Mouse (Mus musculus) MEL (cell line): ENCODE measurements around the gene Tnip2. TPM values are rescaled to one million over a fixed set of nuclear protein-coding genes. Genes with fewer than 3 reads are reported as not detected.

ENCODE experiments used
- DNase-seq: peaks from one replicate; pipeline ENCODE4 v3.0.0; 2011; ENCODE audit warnings: low read depth, low spot score
- H3K27ac ChIP-seq: 2 replicates; pipeline ENCODE4 v1.5.1; 2012; ENCODE audit warnings: low read depth, mild to moderate bottlenecking, control low read depth, low read length, moderate library complexity; ENCODE audit not compliant: control insufficient read depth
- H3K27me3 ChIP-seq, 2 experiments: fragments of 150-350 bp in 1 of 2; sonication (generic) in 1 of 2; 2 replicates each; pipeline ENCODE4 v1.6.1; 2012; ENCODE audit warnings: low read length in 2 of 2, mild to moderate bottlenecking in 2 of 2, improper control_type of control experiment in 1 of 2, moderate library complexity in 1 of 2; ENCODE audit not compliant: insufficient read depth in 2 of 2, control insufficient read depth in 1 of 2
- H3K36me3 ChIP-seq, 2 experiments: 2 replicates each; pipeline ENCODE4 v1.6.1; 2012 to 2014; ENCODE audit warnings: low read length in 2 of 2, improper control_type of control experiment in 1 of 2, inconsistent platforms in 1 of 2, mild to moderate bottlenecking in 1 of 2; ENCODE audit not compliant: insufficient read depth in 2 of 2, control insufficient read depth in 1 of 2
- H3K4me1 ChIP-seq, 2 experiments: fragments of 150-350 bp in 1 of 2; sonication (generic) in 1 of 2; 2 replicates each; pipeline ENCODE4 v1.6.1; 2012; ENCODE audit warnings: low read length in 2 of 2, improper control_type of control experiment in 1 of 2, mild to moderate bottlenecking in 1 of 2; ENCODE audit not compliant: insufficient read depth in 2 of 2, control insufficient read depth in 1 of 2
- H3K4me3 ChIP-seq, 2 experiments: fragments of 150-350 bp in 1 of 2; sonication (generic) in 1 of 2; 2 replicates each; pipeline ENCODE4 v1.5.1; 2012; ENCODE audit warnings: low read depth in 2 of 2, low read length in 2 of 2, mild to moderate bottlenecking in 2 of 2, moderate library complexity in 2 of 2, control low read depth in 1 of 2, improper control_type of control experiment in 1 of 2; ENCODE audit not compliant: control insufficient read depth in 1 of 2, insufficient read depth in 1 of 2
- H3K79me2 ChIP-seq: 2 replicates; pipeline ENCODE4 v1.6.1; 2012; ENCODE audit warnings: mild to moderate bottlenecking, low read length, moderate library complexity; ENCODE audit not compliant: control insufficient read depth, poor library complexity, insufficient read depth
- H3K9ac ChIP-seq: 2 replicates; pipeline ENCODE4 v1.6.1; 2012; ENCODE audit warnings: low read depth, mild to moderate bottlenecking, control low read depth, low read length, moderate library complexity; ENCODE audit not compliant: control insufficient read depth, poor library complexity, severe bottlenecking
- H3K9me3 ChIP-seq: fragments of 150-350 bp; sonication (generic); replicated peaks from 2 replicates; pipeline ENCODE4 v1.6.1; 2012; ENCODE audit warnings: mild to moderate bottlenecking, low read length, improper control_type of control experiment, moderate library complexity; ENCODE audit not compliant: insufficient read depth
- BHLHE40 ChIP-seq: IDR thresholded peaks from 2 replicates; pipeline ENCODE4 v1.6.1; 2012; ENCODE audit warnings: low read depth, mild to moderate bottlenecking, inconsistent platforms, low read length, improper control_type of control experiment, borderline replicate concordance
- CHD1 ChIP-seq: IDR thresholded peaks from 2 replicates; pipeline ENCODE4 v1.6.1; 2012; ENCODE audit warnings: low read depth, mild to moderate bottlenecking, inconsistent platforms, low read length, improper control_type of control experiment
- CHD2 ChIP-seq: IDR thresholded peaks from 2 replicates; pipeline ENCODE4 v1.6.1; 2011; ENCODE audit warnings: low read length, improper control_type of control experiment
- CTCF ChIP-seq, 3 experiments: IDR thresholded peaks in 2 of 3; conservative IDR thresholded peaks in 1 of 3; 2 replicates each; pipeline ENCODE4 v1.5.1; 2011 to 2012; ENCODE audit warnings: low read length in 3 of 3, low read depth in 2 of 3, mild to moderate bottlenecking in 2 of 3, improper control_type of control experiment in 1 of 3, inconsistent platforms in 1 of 3, mixed read lengths in 1 of 3, moderate library complexity in 1 of 3; ENCODE audit not compliant: control insufficient read depth in 1 of 3, insufficient read depth in 1 of 3, poor library complexity in 1 of 3, severe bottlenecking in 1 of 3
- E2F4 ChIP-seq: IDR thresholded peaks from 2 replicates; pipeline ENCODE4 v1.6.1; 2011; ENCODE audit warnings: low read depth, low read length, improper control_type of control experiment, borderline replicate concordance
- EP300 ChIP-seq, 2 experiments: IDR thresholded peaks; 2 replicates each; pipeline ENCODE4 v1.6.1; 2011; ENCODE audit warnings: improper control_type of control experiment in 2 of 2, low read length in 2 of 2, low read depth in 1 of 2, mild to moderate bottlenecking in 1 of 2
- GABPA ChIP-seq: IDR thresholded peaks from 2 replicates; pipeline ENCODE4 v1.6.1; 2012; ENCODE audit warnings: low read depth, mild to moderate bottlenecking, inconsistent platforms, low read length, improper control_type of control experiment, moderate library complexity
- GATA1 ChIP-seq: IDR thresholded peaks from 2 replicates; pipeline ENCODE4 v1.6.1; 2011; ENCODE audit warnings: low read depth, low read length, improper control_type of control experiment
- JUND ChIP-seq: IDR thresholded peaks from 2 replicates; pipeline ENCODE4 v1.6.1; 2011; ENCODE audit warnings: low read depth, mild to moderate bottlenecking, improper control_type of control experiment, low read length
- MEF2A ChIP-seq: IDR thresholded peaks from 2 replicates; pipeline ENCODE4 v1.6.1; 2014; ENCODE audit warnings: low read depth, mild to moderate bottlenecking, inconsistent platforms, low read length, improper control_type of control experiment; ENCODE audit not compliant: poor library complexity, insufficient replicate concordance, severe bottlenecking; ENCODE audit errors: extremely low read depth
- MXI1 ChIP-seq: IDR thresholded peaks from 2 replicates; pipeline ENCODE4 v1.6.1; 2011; ENCODE audit warnings: mild to moderate bottlenecking, low read depth, low read length, improper control_type of control experiment
- MYB ChIP-seq: IDR thresholded peaks from 2 replicates; pipeline ENCODE4 v1.6.1; 2011; ENCODE audit warnings: mild to moderate bottlenecking, low read depth, low read length, improper control_type of control experiment
- NELFE ChIP-seq: IDR thresholded peaks from 2 replicates; pipeline ENCODE4 v1.6.1; 2011; ENCODE audit warnings: low read depth, low read length, improper control_type of control experiment
- NRF1 ChIP-seq: IDR thresholded peaks from 2 replicates; pipeline ENCODE4 v1.6.1; 2014; ENCODE audit warnings: low read depth, mild to moderate bottlenecking, inconsistent platforms, low read length, improper control_type of control experiment, moderate library complexity; ENCODE audit not compliant: poor library complexity, insufficient read depth, severe bottlenecking
- POLR2A ChIP-seq, 2 experiments: IDR thresholded peaks; 2 replicates each; pipeline ENCODE4 v1.6.1; 2011 to 2012; ENCODE audit warnings: low read length in 2 of 2, mild to moderate bottlenecking in 2 of 2, control low read depth in 1 of 2, improper control_type of control experiment in 1 of 2, low read depth in 1 of 2, moderate library complexity in 1 of 2; ENCODE audit not compliant: control insufficient read depth in 1 of 2, insufficient read depth in 1 of 2, poor library complexity in 1 of 2
- POLR2AphosphoS2 ChIP-seq: IDR thresholded peaks from 2 replicates; pipeline ENCODE4 v1.6.1; 2011; ENCODE audit warnings: low read length, improper control_type of control experiment
- RAD21 ChIP-seq: IDR thresholded peaks from 2 replicates; pipeline ENCODE4 v1.6.1; 2011; ENCODE audit warnings: mild to moderate bottlenecking, low read depth, low read length, improper control_type of control experiment
- TCF12 ChIP-seq: IDR thresholded peaks from 2 replicates; pipeline ENCODE4 v1.6.1; 2014; ENCODE audit warnings: low read depth, mild to moderate bottlenecking, inconsistent platforms, low read length, improper control_type of control experiment, moderate library complexity
- USF1 ChIP-seq: IDR thresholded peaks from 2 replicates; pipeline ENCODE4 v1.6.1; 2014; ENCODE audit warnings: low read depth, mild to moderate bottlenecking, inconsistent platforms, low read length, improper control_type of control experiment, moderate library complexity
- ZC3H11A ChIP-seq: IDR thresholded peaks from 2 replicates; pipeline ENCODE4 v1.6.1; 2012; ENCODE audit warnings: low read depth, mild to moderate bottlenecking, inconsistent platforms, low read length, improper control_type of control experiment
- ZNF384 ChIP-seq: IDR thresholded peaks from 2 replicates; pipeline ENCODE4 v1.6.1; 2012; ENCODE audit warnings: low read depth, mild to moderate bottlenecking, inconsistent platforms, low read length, improper control_type of control experiment
- polyA plus RNA-seq, 2 experiments: library from polyadenylated mRNA; stranded (reverse) in 1 of 2; unstranded in 1 of 2; fragments of >175 nt in 1 of 2; fragments of >200 nt in 1 of 2; gene quantifications; 2 replicates each; pipeline versions ENCODE4 v1.2.1 to v1.2.4; 2012; ENCODE audit warnings: low replicate concordance in 2 of 2, low read depth in 1 of 2; ENCODE audit not compliant: insufficient read length in 2 of 2, insufficient read depth in 1 of 2, missing spikeins in 1 of 2
- total RNA-seq: library from RNA; depleted of rRNA; stranded (reverse); fragments of 300-350 nt; gene quantifications from 2 replicates; pipeline ENCODE4 v1.2.3, GENCODE M21; 2012

Gene Tnip2
- total and polyA plus RNA-seq, 3 experiments = 27.0 to 89.4 (median 30.6) TPM

DNA sequence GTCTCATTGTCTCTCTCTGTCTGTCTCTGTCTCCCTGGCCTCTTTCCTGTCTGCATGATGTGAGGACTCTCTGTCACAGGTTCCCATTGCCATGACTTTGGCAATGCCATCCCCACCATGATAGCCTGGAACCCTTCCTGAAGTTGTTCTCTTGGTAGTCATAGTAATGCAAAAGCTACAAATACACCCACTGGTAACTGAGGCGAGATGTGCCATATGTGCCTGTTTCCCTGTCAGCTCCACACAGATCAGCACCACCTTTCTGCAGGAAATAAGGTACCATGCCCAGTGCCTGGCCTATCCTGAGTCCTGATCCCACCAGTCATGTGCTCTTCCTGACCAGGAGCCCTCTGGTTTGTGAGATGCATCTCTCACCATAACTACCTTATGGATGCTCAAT is 11.4 kb downstream of the Tnip2 start:
- no peak for DNase-seq
- H3K9me3 ChIP-seq = no peaks in the 10 kb centered on the region
- H3K27ac ChIP-seq = no peak overlapping the region
- no peak overlapping the region for H3K4me3 ChIP-seq
- no peaks in the 10 kb centered on the region for H3K4me1 ChIP-seq
- H3K79me2 ChIP-seq = no peaks in the 10 kb centered on the region
- H3K36me3 ChIP-seq = peaks cover 0 to 3% of the 10 kb centered on the region in 2 experiments; a peak in 1 of 4 replicates
- TF ChIP-seq POLR2A (IDR thresholded peaks at IDR 0.05; ENCODE audit: control insufficient read depth in 1 of 2, insufficient read depth in 1 of 2, low read depth in 1 of 2, low read length in 2 of 2, poor library complexity in 1 of 2) (no peak), USF1 (no peak), CTCF (IDR thresholded peaks at IDR 0.05 in 2 of 3, conservative IDR thresholded peaks at IDR 0.05 in 1 of 3; ENCODE audit: control insufficient read depth in 1 of 3, insufficient read depth in 1 of 3, low read depth in 2 of 3, low read length in 3 of 3, poor library complexity in 1 of 3, severe bottlenecking in 1 of 3) (no peak)
- H3K9ac ChIP-seq = no peak overlapping the region
- H3K27me3 ChIP-seq = no peaks in the 10 kb centered on the region

DNA sequence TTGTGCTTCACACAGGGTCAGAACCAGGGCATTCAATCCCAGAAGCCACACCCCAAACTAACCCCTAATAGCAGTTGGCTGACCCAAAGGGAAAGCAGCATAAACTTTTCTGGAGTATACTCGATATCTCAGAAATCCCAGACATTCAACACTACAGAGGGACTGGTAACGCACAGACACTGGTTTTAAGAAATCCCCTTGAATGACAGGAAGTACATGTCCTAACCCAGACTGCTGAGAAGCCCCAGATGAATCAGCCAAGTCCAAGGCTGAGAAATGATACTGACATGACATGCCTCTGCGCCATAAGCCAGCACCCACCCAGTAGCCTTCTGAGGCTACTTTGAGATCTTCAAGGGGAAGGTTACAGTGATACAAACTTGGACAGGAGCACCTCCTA is 12.2 kb downstream of the Tnip2 start:
- Histone ChIP-seq H3K27me3 (no peaks in the 10 kb centered on the region), H3K4me1 (no peaks in the 10 kb centered on the region), H3K36me3 (peaks cover 0 to 4% of the 10 kb centered on the region in 2 experiments; a peak in 1 of 4 replicates), H3K9me3 (no peaks in the 10 kb centered on the region), H3K27ac (no peak overlapping the region), H3K4me3 (no peak overlapping the region), H3K9ac (no peak overlapping the region), H3K79me2 (no peaks in the 10 kb centered on the region)
- DNase-seq = no peak
- TF ChIP-seq ZNF384 (no peak), MEF2A (no peak), E2F4 (no peak), POLR2AphosphoS2 (no peak), RAD21 (no peak), GATA1 (no peak), NELFE (no peak), NRF1 (no peak), CTCF (IDR thresholded peaks at IDR 0.05 in 2 of 3, conservative IDR thresholded peaks at IDR 0.05 in 1 of 3; ENCODE audit: control insufficient read depth in 1 of 3, insufficient read depth in 1 of 3, low read depth in 2 of 3, low read length in 3 of 3, poor library complexity in 1 of 3, severe bottlenecking in 1 of 3) (no peak), GABPA (no peak), ZC3H11A (no peak), POLR2A (IDR thresholded peaks at IDR 0.05; ENCODE audit: control insufficient read depth in 1 of 2, insufficient read depth in 1 of 2, low read depth in 1 of 2, low read length in 2 of 2, poor library complexity in 1 of 2) (no peak)

- H3K36me3 ChIP-seq = peaks cover 0 to 5% of the 10 kb centered on the region in 2 experiments; a peak in 2 of 4 replicates
- H3K27ac ChIP-seq = no peak overlapping the region
- no peak overlapping the region for H3K4me3 ChIP-seq
- no peak overlapping the region for H3K9ac ChIP-seq
- no peak for DNase-seq
- no peaks in the 10 kb centered on the region for H3K4me1 ChIP-seq
- no peaks in the 10 kb centered on the region for H3K27me3 ChIP-seq
- TF ChIP-seq POLR2A (IDR thresholded peaks at IDR 0.05; ENCODE audit: control insufficient read depth in 1 of 2, insufficient read depth in 1 of 2, low read depth in 1 of 2, low read length in 2 of 2, poor library complexity in 1 of 2) (no peak), EP300 (IDR thresholded peaks at IDR 0.05; ENCODE audit: low read depth in 1 of 2, low read length in 2 of 2) (no peak), E2F4 (no peak), CHD1 (no peak), BHLHE40 (no peak), MXI1 (no peak), ZNF384 (no peak), TCF12 (no peak), CHD2 (no peak), MYB (no peak), RAD21 (no peak), JUND (no peak)
- H3K9me3 ChIP-seq = no peaks in the 10 kb centered on the region
- no peaks in the 10 kb centered on the region for H3K79me2 ChIP-seq
These were observed 12.9 kb downstream of the Tnip2 start for GRCm38 (mm10) chr5:34500886-34501285.
